Mouse (Mus musculus) liver, embryonic 14.5 days (tissue): ENCODE data around the gene Prpf6.

ENCODE experiments used
- CTCF ChIP-seq: IDR thresholded peaks from 2 replicates; pipeline ENCODE4 v1.5.1; 2016; ENCODE audit warnings: antibody characterized with exemption, low read depth, control low read depth
- EP300 ChIP-seq: IDR thresholded peaks from 2 replicates; pipeline ENCODE4 v1.6.1; 2016; ENCODE audit warnings: antibody characterized with exemption, low read depth

DNA sequence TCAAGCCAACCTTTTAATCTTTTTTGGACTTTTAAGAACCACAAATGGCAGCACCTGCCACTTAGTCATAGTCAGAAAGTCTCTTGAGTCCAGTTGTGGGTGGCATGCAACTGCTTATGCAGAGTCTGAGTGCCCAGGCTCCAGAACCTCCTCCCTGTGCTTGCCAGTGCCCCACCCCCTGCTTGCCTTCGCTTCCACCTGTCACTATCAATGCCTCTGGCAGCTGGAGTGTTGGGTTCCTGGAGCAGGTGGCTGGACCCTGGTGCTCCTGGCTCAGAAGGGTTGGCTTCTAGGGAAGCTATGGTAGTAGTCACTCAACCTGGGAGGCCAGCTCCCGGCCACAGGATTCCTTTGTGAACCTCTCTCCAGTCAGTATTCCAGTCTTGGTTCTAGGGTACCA, 41.4 kb upstream of the Prpf6 start:
- TF ChIP-seq CTCF (no peak), EP300 (no peak)
